Mouse (Mus musculus): ENCODE results near the gene Hmg20a. TPM values are rescaled to one million over a fixed set of nuclear protein-coding genes. Genes with fewer than 3 reads are reported as not detected.

Hmg20a gene
- polyA plus RNA-seq, 1 experiment from 2014 or later = 74.7 TPM

DNA sequence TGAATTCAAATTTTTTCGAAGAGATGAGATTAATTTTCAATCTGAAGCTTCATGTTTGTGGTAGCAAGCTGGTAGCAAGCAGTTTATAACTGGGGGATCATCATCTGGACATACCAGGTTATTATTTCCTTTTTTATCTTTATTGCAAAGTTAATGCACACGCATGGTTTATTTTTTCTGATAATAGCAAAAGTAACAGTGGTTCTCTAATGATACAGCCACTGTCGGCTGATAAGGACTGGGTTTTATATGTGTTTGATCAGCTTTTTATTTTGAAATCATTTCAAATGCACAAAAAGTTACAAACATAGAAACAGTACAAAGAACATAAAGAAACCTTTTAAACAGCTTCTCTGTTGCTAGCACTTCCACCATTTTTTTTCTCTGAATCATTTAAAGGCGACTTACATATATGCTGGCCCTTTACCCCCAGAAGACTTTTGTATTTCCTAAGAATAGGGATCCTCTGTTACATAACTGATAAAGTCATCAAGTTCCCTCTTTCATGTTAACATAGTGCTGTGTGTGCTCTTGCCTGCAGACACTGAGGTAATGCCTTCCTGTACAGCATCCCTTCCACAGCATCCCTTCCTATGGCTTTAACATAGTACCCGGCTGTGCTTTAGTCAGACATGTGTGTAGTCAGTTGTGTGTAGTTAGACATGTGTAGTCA, 60.7 kb downstream of the Hmg20a start:
- Histone ChIP-seq H3K4me3 (ENCODE audit: low read depth, low read length) (no peak overlapping the region), H3K36me3 (ENCODE audit: control insufficient read depth, insufficient read depth, low read length) (no peaks in the 10 kb centered on the region; the same call in 1 of the 2 replicates), H3K27ac (ENCODE audit: low read depth, low read length) (no peak overlapping the region), H3K4me1 (replicated peaks; ENCODE audit: control insufficient read depth, insufficient read depth, low read length) (no peaks in the 10 kb centered on the region), H3K27me3 (ENCODE audit: control insufficient read depth, insufficient read depth, low read length) (no peaks in the 10 kb centered on the region), H3K4me2 (ENCODE audit: low read depth, low read length, severe bottlenecking) (no peak overlapping the region), H3K9ac (ENCODE audit: low read length) (no peak overlapping the region), H3K9me3 (ENCODE audit: control insufficient read depth, low read length) (no peaks in the 10 kb centered on the region)
- DNase-seq (ENCODE audit: low spot score) = no peak
- 92% methylated on average over 5 of the region's 5 CpGs for WGBS
- no peak for ATAC-seq (replicated peaks; ENCODE audit: low FRiP score)

DNA sequence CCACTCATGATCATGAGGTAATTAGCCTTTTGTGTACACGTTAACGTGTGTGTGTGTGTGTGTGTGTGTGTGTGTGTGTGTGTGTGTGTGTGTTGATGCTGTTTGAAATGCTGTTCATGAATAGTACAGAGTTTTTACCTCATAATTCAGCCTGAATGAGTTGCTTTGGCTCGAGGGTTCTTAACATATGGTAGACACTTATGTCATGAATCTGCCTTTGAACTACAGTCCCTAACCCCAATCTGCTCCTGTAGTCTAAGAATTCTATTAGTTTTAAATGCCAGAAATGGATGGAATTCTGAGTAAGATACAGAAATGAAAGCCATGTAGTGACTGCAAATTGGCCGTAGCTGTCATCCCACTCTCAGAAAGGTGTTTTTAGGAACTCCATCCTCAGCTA, 64.2 kb downstream of the Hmg20a start:
- no peaks in the 10 kb centered on the region for H3K9me3 ChIP-seq (ENCODE audit: control insufficient read depth, low read length)
- no peak overlapping the region for H3K27ac ChIP-seq (ENCODE audit: low read depth, low read length)
- H3K9ac ChIP-seq (ENCODE audit: low read length) = no peak overlapping the region
- ATAC-seq (replicated peaks; ENCODE audit: low FRiP score) = no peak
- no peaks in the 10 kb centered on the region for H3K27me3 ChIP-seq (ENCODE audit: control insufficient read depth, insufficient read depth, low read length)
- WGBS = 92% methylated on average over 4 of the region's 4 CpGs
- no peak overlapping the region for H3K4me2 ChIP-seq (ENCODE audit: low read depth, low read length, severe bottlenecking)
- H3K4me1 ChIP-seq (replicated peaks; ENCODE audit: control insufficient read depth, insufficient read depth, low read length) = no peaks in the 10 kb centered on the region
- DNase-seq (ENCODE audit: low spot score) = no peak
- no peaks in the 10 kb centered on the region; the same call in 1 of the 2 replicates for H3K36me3 ChIP-seq (ENCODE audit: control insufficient read depth, insufficient read depth, low read length)
- H3K4me3 ChIP-seq (ENCODE audit: low read depth, low read length) = no peak overlapping the region

DNA sequence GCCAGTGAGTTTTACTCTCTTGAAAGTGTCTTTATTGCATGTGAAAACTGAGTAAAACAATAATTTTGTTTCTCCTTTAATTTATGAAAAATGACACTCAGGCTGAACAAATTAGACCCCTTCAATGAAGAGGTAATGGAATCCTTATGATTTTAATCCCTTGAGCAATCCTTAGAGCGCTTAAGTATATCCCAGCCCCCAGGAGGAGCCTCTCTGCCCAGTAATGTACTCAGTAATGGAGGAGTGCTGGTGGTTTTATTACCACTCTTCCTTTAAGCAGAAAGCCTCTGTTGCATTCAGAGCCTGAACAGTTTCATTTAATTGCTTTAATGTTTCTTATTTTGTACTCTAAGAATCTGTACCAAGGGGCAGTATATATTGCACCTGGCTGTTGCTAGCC, 67.0 kb downstream of the Hmg20a start:
- Histone ChIP-seq H3K27ac (ENCODE audit: low read depth, low read length) (no peak overlapping the region), H3K4me1 (replicated peaks; ENCODE audit: control insufficient read depth, insufficient read depth, low read length) (no peaks in the 10 kb centered on the region), H3K4me3 (ENCODE audit: low read depth, low read length) (no peak overlapping the region), H3K4me2 (ENCODE audit: low read depth, low read length, severe bottlenecking) (no peak overlapping the region), H3K27me3 (ENCODE audit: control insufficient read depth, insufficient read depth, low read length) (no peaks in the 10 kb centered on the region), H3K36me3 (ENCODE audit: control insufficient read depth, insufficient read depth, low read length) (peaks cover under 1% of the 10 kb centered on the region; the same call in 1 of the 2 replicates), H3K9me3 (ENCODE audit: control insufficient read depth, low read length) (no peaks in the 10 kb centered on the region), H3K9ac (ENCODE audit: low read length) (no peak overlapping the region)
- 85% methylated on average over 1 of the region's 1 CpGs for WGBS
- ATAC-seq (replicated peaks; ENCODE audit: low FRiP score) (no peak), DNase-seq (ENCODE audit: low spot score) (no peak)

DNA sequence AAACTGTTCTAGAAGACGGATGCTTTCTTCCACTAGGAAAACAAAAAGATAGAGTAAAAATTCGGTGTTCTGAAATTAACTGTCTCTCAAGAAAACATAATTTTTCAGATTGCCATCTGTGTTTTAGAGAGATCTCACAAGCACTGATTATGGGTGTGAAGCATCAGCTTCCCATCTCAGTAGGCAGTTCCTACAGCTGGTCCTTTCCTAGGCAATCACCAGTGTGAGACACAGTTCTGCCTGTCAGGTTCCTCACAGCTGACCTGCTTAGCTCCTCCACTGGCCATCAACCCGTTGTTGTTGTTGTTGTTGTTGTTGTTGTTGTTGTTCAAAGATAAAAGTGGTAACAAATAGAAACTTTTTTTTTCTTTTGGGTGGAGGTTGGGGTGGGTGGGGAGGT, 67.7 kb downstream of the Hmg20a start:
- Histone ChIP-seq H3K9me3 (ENCODE audit: control insufficient read depth, low read length) (no peaks in the 10 kb centered on the region), H3K27ac (ENCODE audit: low read depth, low read length) (no peak overlapping the region), H3K27me3 (ENCODE audit: control insufficient read depth, insufficient read depth, low read length) (no peaks in the 10 kb centered on the region), H3K4me2 (ENCODE audit: low read depth, low read length, severe bottlenecking) (no peak overlapping the region), H3K9ac (ENCODE audit: low read length) (no peak overlapping the region), H3K36me3 (ENCODE audit: control insufficient read depth, insufficient read depth, low read length) (peaks cover 3% of the 10 kb centered on the region; the same call in 1 of the 2 replicates), H3K4me3 (ENCODE audit: low read depth, low read length) (no peak overlapping the region), H3K4me1 (replicated peaks; ENCODE audit: control insufficient read depth, insufficient read depth, low read length) (no peaks in the 10 kb centered on the region)
- 96% methylated on average over 3 of the region's 3 CpGs for WGBS
- DNase-seq (ENCODE audit: low spot score) (no peak), ATAC-seq (replicated peaks; ENCODE audit: low FRiP score) (no peak)

DNA sequence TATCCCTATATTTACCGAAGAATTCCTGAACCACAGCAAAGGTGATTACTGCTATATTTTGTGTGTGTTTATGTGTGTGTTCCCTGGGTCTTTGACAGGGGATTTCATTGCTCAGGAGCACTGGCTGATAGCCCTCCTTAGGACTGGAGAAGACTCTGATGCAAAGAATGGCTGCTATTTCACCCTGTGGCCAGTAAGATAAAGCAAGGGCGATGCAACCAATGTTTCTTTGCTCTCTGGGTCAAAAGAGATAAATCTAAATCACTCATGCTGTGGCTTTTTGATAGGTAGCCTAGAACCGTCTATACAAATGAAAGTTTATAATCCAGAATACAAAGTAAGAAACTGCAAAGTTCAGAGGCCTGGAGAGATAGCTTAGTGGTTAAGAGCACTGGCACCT, 69.2 kb downstream of the Hmg20a start:
- 94% methylated on average over 3 of the region's 3 CpGs for WGBS
- Histone ChIP-seq H3K4me3 (ENCODE audit: low read depth, low read length) (no peak overlapping the region), H3K4me1 (replicated peaks; ENCODE audit: control insufficient read depth, insufficient read depth, low read length) (no peaks in the 10 kb centered on the region), H3K9ac (ENCODE audit: low read length) (no peak overlapping the region), H3K9me3 (ENCODE audit: control insufficient read depth, low read length) (no peaks in the 10 kb centered on the region), H3K36me3 (ENCODE audit: control insufficient read depth, insufficient read depth, low read length) (peaks cover 3% of the 10 kb centered on the region; the same call in 1 of the 2 replicates), H3K27me3 (ENCODE audit: control insufficient read depth, insufficient read depth, low read length) (no peaks in the 10 kb centered on the region), H3K27ac (ENCODE audit: low read depth, low read length) (no peak overlapping the region), H3K4me2 (ENCODE audit: low read depth, low read length, severe bottlenecking) (no peak overlapping the region)
- DNase-seq (ENCODE audit: low spot score) = no peak
- ATAC-seq (replicated peaks; ENCODE audit: low FRiP score) = no peak

DNA sequence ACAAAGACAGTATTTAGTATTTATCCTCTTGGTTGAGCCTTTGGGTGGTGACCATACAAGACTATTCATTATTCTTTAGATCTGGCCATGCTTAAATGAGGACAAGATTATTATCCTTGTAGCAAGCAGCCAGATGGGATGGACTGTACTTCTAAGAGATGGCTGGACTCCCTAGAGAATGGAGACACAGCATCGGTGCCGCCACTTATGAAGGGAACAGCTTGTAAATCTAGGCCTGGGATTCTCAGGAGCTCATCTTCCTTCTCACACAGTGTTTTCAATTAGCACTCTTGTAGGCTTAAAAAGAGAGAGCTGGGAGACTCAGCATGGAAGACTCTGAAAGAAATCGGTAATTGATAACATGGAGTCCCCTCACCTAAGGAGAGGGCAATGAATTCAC, 74.0 kb downstream of the Hmg20a start:
- Histone ChIP-seq H3K4me2 (ENCODE audit: low read depth, low read length, severe bottlenecking) (no peak overlapping the region), H3K9ac (ENCODE audit: low read length) (no peak overlapping the region), H3K9me3 (ENCODE audit: control insufficient read depth, low read length) (no peaks in the 10 kb centered on the region), H3K27ac (ENCODE audit: low read depth, low read length) (no peak overlapping the region), H3K36me3 (ENCODE audit: control insufficient read depth, insufficient read depth, low read length) (peaks cover 3% of the 10 kb centered on the region; the same call in 1 of the 2 replicates), H3K4me3 (ENCODE audit: low read depth, low read length) (no peak overlapping the region), H3K27me3 (ENCODE audit: control insufficient read depth, insufficient read depth, low read length) (no peaks in the 10 kb centered on the region), H3K4me1 (replicated peaks; ENCODE audit: control insufficient read depth, insufficient read depth, low read length) (0 out of 2 replicates have a peak, but pooled peaks cover 3% of the 10 kb centered on the region)
- ATAC-seq (replicated peaks; ENCODE audit: low FRiP score) (no peak), DNase-seq (ENCODE audit: low spot score) (no peak)
- 84% methylated on average over 3 of the region's 3 CpGs for WGBS

DNA sequence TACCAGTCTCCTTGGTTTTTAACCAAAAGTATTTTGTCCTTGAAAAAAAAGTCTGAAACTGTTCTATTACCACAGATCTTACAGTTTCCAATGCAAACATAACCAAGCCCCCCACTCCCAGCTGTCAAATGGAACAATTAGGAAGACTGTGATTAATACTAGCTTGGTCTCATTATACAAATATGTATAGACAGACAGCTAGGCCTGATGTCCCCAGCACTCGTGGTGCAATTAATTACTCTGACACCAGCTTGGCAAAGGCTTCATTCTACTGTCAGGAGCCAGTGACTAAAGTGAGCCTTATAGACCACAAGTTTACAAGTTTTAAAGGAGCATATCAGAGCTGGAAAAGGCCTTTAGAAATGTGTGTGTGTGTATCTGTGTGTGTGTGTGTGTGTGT, 74.5 kb downstream of the Hmg20a start:
- H3K27ac ChIP-seq (ENCODE audit: low read depth, low read length) = no peak overlapping the region
- H3K9me3 ChIP-seq (ENCODE audit: control insufficient read depth, low read length) = no peaks in the 10 kb centered on the region
- H3K4me1 ChIP-seq (replicated peaks; ENCODE audit: control insufficient read depth, insufficient read depth, low read length) = 0 out of 2 replicates have a peak, but pooled peaks cover 3% of the 10 kb centered on the region
- H3K36me3 ChIP-seq (ENCODE audit: control insufficient read depth, insufficient read depth, low read length) = peaks cover 3% of the 10 kb centered on the region; the same call in 1 of the 2 replicates
- 77% methylated on average over 1 of the region's 1 CpGs for WGBS
- H3K4me3 ChIP-seq (ENCODE audit: low read depth, low read length) = no peak overlapping the region
- H3K27me3 ChIP-seq (ENCODE audit: control insufficient read depth, insufficient read depth, low read length) = no peaks in the 10 kb centered on the region
- H3K9ac ChIP-seq (ENCODE audit: low read length) = no peak overlapping the region
- no peak for DNase-seq (ENCODE audit: low spot score)
- no peak overlapping the region for H3K4me2 ChIP-seq (ENCODE audit: low read depth, low read length, severe bottlenecking)
- ATAC-seq (replicated peaks; ENCODE audit: low FRiP score) = no peak

DNA sequence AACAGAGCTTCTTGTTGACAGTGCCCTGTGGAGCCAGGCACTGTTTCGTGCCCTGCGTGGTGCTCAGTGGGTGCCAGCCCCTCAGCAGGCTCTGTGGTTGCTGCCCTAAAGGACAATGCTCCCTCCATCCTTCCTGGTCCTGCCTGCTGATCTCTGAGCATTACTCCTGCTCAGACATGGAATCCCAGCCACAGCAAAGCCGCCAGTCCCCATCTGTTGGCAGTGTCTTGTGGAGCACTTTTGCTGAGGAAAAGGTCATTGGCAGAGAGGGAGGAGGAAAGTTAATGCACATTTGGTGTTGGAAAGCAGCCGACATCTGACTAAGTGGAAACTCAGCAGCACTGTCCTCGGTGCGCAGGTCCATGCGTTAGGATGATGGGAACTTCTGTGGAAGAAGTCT, 76.7 kb downstream of the Hmg20a start:
- H3K9ac ChIP-seq (ENCODE audit: low read length) = no peak overlapping the region
- no peak overlapping the region for H3K4me3 ChIP-seq (ENCODE audit: low read depth, low read length)
- H3K27ac ChIP-seq (ENCODE audit: low read depth, low read length) = no peak overlapping the region
- 43% methylated on average over 7 of the region's 7 CpGs for WGBS
- peaks cover 3% of the 10 kb centered on the region; the same call in 1 of the 2 replicates for H3K36me3 ChIP-seq (ENCODE audit: control insufficient read depth, insufficient read depth, low read length)
- DNase-seq (ENCODE audit: low spot score) (no peak), ATAC-seq (replicated peaks; ENCODE audit: low FRiP score) (no peak)
- H3K9me3 ChIP-seq (ENCODE audit: control insufficient read depth, low read length) = no peaks in the 10 kb centered on the region
- no peaks in the 10 kb centered on the region for H3K27me3 ChIP-seq (ENCODE audit: control insufficient read depth, insufficient read depth, low read length)
- H3K4me1 ChIP-seq (replicated peaks; ENCODE audit: control insufficient read depth, insufficient read depth, low read length) = 0 out of 2 replicates have a peak, but pooled peaks cover 3% of the 10 kb centered on the region
- H3K4me2 ChIP-seq (ENCODE audit: low read depth, low read length, severe bottlenecking) = no peak overlapping the region

DNA sequence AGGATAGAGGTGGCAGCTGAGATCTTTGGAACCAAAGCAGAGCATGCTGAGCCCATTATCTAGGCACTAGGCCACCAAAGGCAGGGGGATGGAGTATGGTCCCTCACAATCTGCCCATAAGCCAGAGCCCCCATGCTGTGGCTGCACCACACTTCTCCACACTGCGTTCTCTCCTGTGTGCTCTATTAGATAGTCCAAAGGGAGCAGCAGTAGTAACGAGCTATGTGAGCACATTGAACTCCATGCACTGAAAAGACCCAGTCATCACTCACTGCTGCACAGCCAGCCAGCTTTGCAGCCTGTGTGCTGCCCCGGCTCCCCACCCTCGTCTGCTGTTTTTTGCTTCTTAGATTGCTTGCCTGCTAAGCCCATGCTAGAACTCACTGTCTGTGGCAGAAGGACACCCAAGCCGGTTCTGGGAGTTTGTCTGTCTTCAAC, 77.4 kb downstream of the Hmg20a start:
- Histone ChIP-seq H3K27ac (ENCODE audit: low read depth, low read length) (no peak overlapping the region), H3K4me3 (ENCODE audit: low read depth, low read length) (no peak overlapping the region), H3K9ac (ENCODE audit: low read length) (no peak overlapping the region), H3K4me2 (ENCODE audit: low read depth, low read length, severe bottlenecking) (no peak overlapping the region), H3K9me3 (ENCODE audit: control insufficient read depth, low read length) (no peaks in the 10 kb centered on the region), H3K36me3 (ENCODE audit: control insufficient read depth, insufficient read depth, low read length) (no peaks in the 10 kb centered on the region; the same call in 1 of the 2 replicates), H3K4me1 (replicated peaks; ENCODE audit: control insufficient read depth, insufficient read depth, low read length) (0 out of 2 replicates have a peak, but pooled peaks cover 3% of the 10 kb centered on the region), H3K27me3 (ENCODE audit: control insufficient read depth, insufficient read depth, low read length) (no peaks in the 10 kb centered on the region)
- ATAC-seq (replicated peaks; ENCODE audit: low FRiP score) = no peak
- 54% methylated on average over 5 of the region's 5 CpGs for WGBS
- no peak for DNase-seq (ENCODE audit: low spot score)

Data from forebrain, embryonic 11.5 days (tissue).